In the genomic region with DNA sequence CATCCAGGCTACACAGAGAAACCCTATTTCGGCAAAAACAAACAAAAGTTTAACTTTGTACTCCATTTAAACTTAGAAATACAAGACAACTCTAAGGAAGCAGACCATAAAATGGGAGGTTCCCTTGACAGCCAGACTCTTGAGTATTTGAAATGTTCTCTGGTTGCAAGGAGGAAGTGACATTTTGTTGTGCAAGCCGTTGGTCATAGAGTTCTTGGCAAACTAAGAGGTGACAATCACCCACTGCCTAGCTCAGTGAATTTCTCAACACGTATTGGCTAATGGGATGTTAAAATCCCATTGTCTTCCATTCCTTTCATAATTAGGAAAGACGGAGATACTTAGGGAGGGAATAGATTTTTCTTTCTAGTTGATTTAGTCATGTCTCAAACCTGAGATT, we compare ENCODE assay signal across 16 mouse cellular contexts. TPM values are rescaled to one million over a fixed set of nuclear protein-coding genes. Genes with fewer than 3 reads are reported as not detected.
A peak's percentile ranks its signal among the peaks of the same experiment; 100 is the strongest.
DNase-seq lines count a peak whose midpoint lies in the region; ATAC-seq and TF ChIP-seq lines count a peak whose summit lies in the region.
"Had no signal": no experiment of that assay in that cellular context is flagged by ENCODE, and none has a peak within 500 bp of the region (broad histone marks: within the 10 kb centered on the region; RNA-seq: fewer than 3 reads in every experiment).

No protein-coding gene starts in this region.

- ATAC-seq in kidney, embryonic 16.5 days (ENCODE audit: low FRiP score, low TSS enrichment) = no peak
- ATAC-seq: midbrain, embryonic 16.5 days; Patski had no signal

- peak; percentile 19 to 46 for DNase-seq in heart, adult 9 months (ENCODE audit: low spot score in 2 of 2)
- no peak for DNase-seq in heart, postnatal 4 days
- DNase-seq in B cell, adult 2 months = peak; percentile 39 to 46
- DNase-seq in left cerebral cortex, adult 2 months (ENCODE audit: extremely low spot score in 1 of 2, low spot score in 2 of 2) = no peak
- DNase-seq in frontal cortex, postnatal 10 days (ENCODE audit: low spot score in 2 of 2) = no peak
- DNase-seq: cerebellum, postnatal 36 days; heart, postnatal 14 days; right cerebral cortex, postnatal 4 days had no signal

- no peak overlapping the region for H3K4me2 ChIP-seq in kidney, embryonic 16.5 days (replicated peaks; ENCODE audit: low read depth, low read length)
- H3K4me2 ChIP-seq: embryonic facial prominence, embryonic 15.5 days; kidney, embryonic 15.5 days had no signal

- no peak for TF ChIP-seq CTCF in cortical plate, adult 2 months (IDR thresholded peaks at IDR 0.05; ENCODE audit: extremely low read depth, insufficient read depth, low read length)
- no peak for TF ChIP-seq CTCF in left cerebral cortex, adult 2 months (IDR thresholded peaks at IDR 0.05)

- H3K27me3 ChIP-seq in kidney, embryonic 16.5 days (ENCODE audit: insufficient read depth, low read length) = no peaks in the 10 kb centered on the region
- H3K27me3 ChIP-seq: embryonic facial prominence, embryonic 15.5 days; kidney, embryonic 15.5 days had no signal

- H3K79me2 ChIP-seq in macrophage (ENCODE audit: inconsistent target) = no peaks in the 10 kb centered on the region

- H3K9ac ChIP-seq in kidney, embryonic 16.5 days (replicated peaks; ENCODE audit: low read length) = no peak overlapping the region
- H3K9ac ChIP-seq: embryonic facial prominence, embryonic 15.5 days; kidney, embryonic 15.5 days had no signal

- H3K9me3 ChIP-seq in kidney, embryonic 16.5 days (ENCODE audit: low read length) = no peaks in the 10 kb centered on the region
- H3K9me3 ChIP-seq: embryonic facial prominence, embryonic 15.5 days; kidney, embryonic 15.5 days; limb, embryonic 10.5 days had no signal

- H3K4me3 ChIP-seq in cortical plate, adult 2 months (ENCODE audit: insufficient read depth, low read length) = no peak overlapping the region
- H3K4me3 ChIP-seq in macrophage (ENCODE audit: inconsistent target) = no peak overlapping the region
- no peak overlapping the region for H3K4me3 ChIP-seq in left cerebral cortex, adult 2 months
- H3K4me3 ChIP-seq in kidney, embryonic 16.5 days (ENCODE audit: low read length) = no peak overlapping the region
- H3K4me3 ChIP-seq: embryonic facial prominence, embryonic 15.5 days; kidney, embryonic 15.5 days; limb, embryonic 10.5 days had no signal

- H3K4me1 ChIP-seq in cortical plate, adult 2 months (ENCODE audit: control insufficient read depth, insufficient read depth, low read length) = no peaks in the 10 kb centered on the region
- peaks cover 4% of the 10 kb centered on the region for H3K4me1 ChIP-seq in kidney, embryonic 16.5 days (ENCODE audit: insufficient read depth, low read length)
- H3K4me1 ChIP-seq: limb, embryonic 10.5 days had no signal

- TF ChIP-seq POLR2A in cortical plate, adult 2 months (IDR thresholded peaks at IDR 0.05; ENCODE audit: extremely low read depth, insufficient read depth, low read length) = no peak

- intact Hi-C loops in left cerebral cortex, adult 2 months (cut with DNase I) = no loop called here

- H3K27ac ChIP-seq in cortical plate, adult 2 months (ENCODE audit: insufficient read depth, low read length) = peak overlapping the region; percentile 46; the same call in 1 of the 2 replicates
- H3K27ac ChIP-seq in macrophage = peak overlapping the region; percentile 78
- H3K27ac ChIP-seq in left cerebral cortex, adult 2 months = no peak overlapping the region
- H3K27ac ChIP-seq in kidney, embryonic 16.5 days (ENCODE audit: low read length) = no peak overlapping the region
- H3K27ac ChIP-seq: embryonic facial prominence, embryonic 15.5 days; kidney, embryonic 15.5 days; limb, embryonic 10.5 days had no signal

- WGBS in macrophage (ENCODE audit: missing documents) = 10% methylated on average over 4 of the region's 4 CpGs
- 61% methylated on average over 4 of the region's 4 CpGs for WGBS in kidney, embryonic 16.5 days

- H3K36me3 ChIP-seq in macrophage (ENCODE audit: inconsistent target) = no peaks in the 10 kb centered on the region
- H3K36me3 ChIP-seq in kidney, embryonic 16.5 days (ENCODE audit: insufficient read depth, low read length) = no peaks in the 10 kb centered on the region
- H3K36me3 ChIP-seq: embryonic facial prominence, embryonic 15.5 days; kidney, embryonic 15.5 days; limb, embryonic 10.5 days had no signal

RNA-seq across cellular contexts. Expression of a gene that starts 5.7 kb away (rescaled TPM):
- total RNA-seq in heart, postnatal 4 days (2021) = 10 to 100 TPM; 25.4 to 26.2 TPM
- 20.9 and 21.9 TPM in 2 replicates for polyA plus RNA-seq in cortical plate, adult 2 months (2012; rRNA removed)
- total RNA-seq in macrophage (2018; cell fraction: chromatin; rRNA removed) = 10 to 100 TPM in 22 of 26 experiments, 1 to 10 TPM in 4; 4.7 to 55.0 (median 31.1) TPM
- total RNA-seq in macrophage (2018; cell fraction: cytosol; rRNA removed) = 10 to 100 TPM; 19.7 to 37.9 (median 32.2) TPM
- 10 to 100 TPM; 16.1 to 78.5 (median 48.6) TPM for total RNA-seq in macrophage (2018; cell fraction: nucleus; rRNA removed)
- 11.1 to 15.2 TPM (median 13.8 TPM) in 3 replicates for polyA plus RNA-seq in macrophage (2018)
- total RNA-seq in left cerebral cortex, adult 2 months (2021) = 10 to 100 TPM; 92.6 to 93.1 TPM
- polyA plus RNA-seq in kidney, embryonic 16.5 days (2015; fragmentation: Nextera tagmentation; extraction: Ambion mirVana) = 9.0 and 10.2 TPM in 2 replicates

Comparison
In these comparisons a context has a peak if more than half of its experiments do, and no peak if none do; other contexts are left out.
1. DNase-seq: peak in heart, adult 9 months (2 of 2) and B cell, adult 2 months (2 of 2); none in heart, postnatal 4 days (single experiment), left cerebral cortex, adult 2 months (0 of 2) and frontal cortex, postnatal 10 days (0 of 2).
2. H3K27ac ChIP-seq: peak in cortical plate, adult 2 months (single experiment) and macrophage (single experiment); none in left cerebral cortex, adult 2 months (single experiment) and kidney, embryonic 16.5 days (single experiment).